Mouse (Mus musculus): ENCODE measurements at regions not wholly inside any gene's neighbourhood (a gene's known extent, or its start where the extent isn't known, plus 50 kb on each side); places are given as distances from the start of the nearest gene placed in this dataset.

GRCm38 (mm10) chr2:17290709-17291108 is 440.6 kb downstream of the Nebl start:
- H3K4me2 ChIP-seq: no peak overlapping the region
- no peaks in the 10 kb centered on the region for H3K4me1 ChIP-seq

GRCm38 (mm10) chr2:17287598-17287997 is 443.7 kb downstream of the Nebl start:
- H3K4me3 ChIP-seq: no peak overlapping the region
- no peaks in the 10 kb centered on the region for H3K36me3 ChIP-seq (replicated peaks)
- WGBS: 90% methylated on average over 1 of the region's 1 CpGs
- ATAC-seq (replicated peaks): no peak
- H3K27me3 ChIP-seq (replicated peaks): no peaks in the 10 kb centered on the region
- no peaks in the 10 kb centered on the region for H3K9me3 ChIP-seq
- H3K4me1 ChIP-seq: no peaks in the 10 kb centered on the region
- H3K4me2 ChIP-seq: no peak overlapping the region
- H3K9ac ChIP-seq: no peak overlapping the region
- no peak overlapping the region for H3K27ac ChIP-seq

More at GRCm38 (mm10) chr2:17290709-17291108, 440.6 kb downstream of the Nebl start:
- Histone ChIP-seq H3K36me3 (replicated peaks) (no peaks in the 10 kb centered on the region), H3K27me3 (replicated peaks) (no peaks in the 10 kb centered on the region), H3K4me3 (no peak overlapping the region), H3K27ac (no peak overlapping the region), H3K9me3 (no peaks in the 10 kb centered on the region), H3K9ac (no peak overlapping the region)
- no peak for ATAC-seq (replicated peaks)

- Histone ChIP-seq H3K4me3 (no peak overlapping the region), H3K4me1 (no peaks in the 10 kb centered on the region), H3K36me3 (replicated peaks) (no peaks in the 10 kb centered on the region), H3K27ac (no peak overlapping the region), H3K9ac (no peak overlapping the region), H3K9me3 (no peaks in the 10 kb centered on the region), H3K4me2 (no peak overlapping the region), H3K27me3 (replicated peaks) (no peaks in the 10 kb centered on the region)
- 54% methylated on average over 2 of the region's 2 CpGs for WGBS
- no peak for ATAC-seq (replicated peaks)
These were observed 481.3 kb downstream of the Nebl start for GRCm38 (mm10) chr2:17249960-17250359.

GRCm38 (mm10) chr2:17245821-17246220 is 485.4 kb downstream of the Nebl start:
- Histone ChIP-seq H3K4me1 (no peaks in the 10 kb centered on the region), H3K36me3 (replicated peaks) (no peaks in the 10 kb centered on the region), H3K9ac (no peak overlapping the region), H3K27ac (no peak overlapping the region), H3K27me3 (replicated peaks) (no peaks in the 10 kb centered on the region), H3K9me3 (no peaks in the 10 kb centered on the region), H3K4me2 (no peak overlapping the region), H3K4me3 (no peak overlapping the region)
- whole genome bisulfite sequencing: 67% methylated on average over 2 of the region's 2 CpGs
- no peak for ATAC-seq (replicated peaks)

GRCm38 (mm10) chr2:17215607-17216006 is 515.7 kb downstream of the Nebl start:
- Histone ChIP-seq H3K36me3 (replicated peaks) (no peaks in the 10 kb centered on the region), H3K27ac (no peak overlapping the region), H3K27me3 (replicated peaks) (no peaks in the 10 kb centered on the region), H3K9me3 (no peaks in the 10 kb centered on the region), H3K4me1 (no peaks in the 10 kb centered on the region), H3K9ac (no peak overlapping the region), H3K4me3 (no peak overlapping the region), H3K4me2 (no peak overlapping the region)
- 73% methylated on average over 1 of the region's 1 CpGs for WGBS
- ATAC-seq (replicated peaks): no peak

- ATAC-seq (replicated peaks): no peak
These were observed 516.4 kb downstream of the Nebl start for GRCm38 (mm10) chr2:17214881-17215280.

GRCm38 (mm10) chr2:17212566-17212965 is 518.7 kb downstream of the Nebl start:
- no peaks in the 10 kb centered on the region for H3K9me3 ChIP-seq
- 89% methylated on average over 4 of the region's 4 CpGs for WGBS
- no peaks in the 10 kb centered on the region for H3K27me3 ChIP-seq (replicated peaks)
- ATAC-seq (replicated peaks): no peak
- no peaks in the 10 kb centered on the region for H3K4me1 ChIP-seq
- no peaks in the 10 kb centered on the region for H3K36me3 ChIP-seq (replicated peaks)
- H3K27ac ChIP-seq: no peak overlapping the region
- H3K4me2 ChIP-seq: no peak overlapping the region
- H3K9ac ChIP-seq: no peak overlapping the region
- H3K4me3 ChIP-seq: no peak overlapping the region

More at GRCm38 (mm10) chr2:17214881-17215280, 516.4 kb downstream of the Nebl start:
- no peaks in the 10 kb centered on the region for H3K9me3 ChIP-seq
- H3K27me3 ChIP-seq (replicated peaks): no peaks in the 10 kb centered on the region
- no peak overlapping the region for H3K4me2 ChIP-seq
- no peak overlapping the region for H3K27ac ChIP-seq
- no peaks in the 10 kb centered on the region for H3K4me1 ChIP-seq
- no peaks in the 10 kb centered on the region for H3K36me3 ChIP-seq (replicated peaks)
- 70% methylated on average over 3 of the region's 3 CpGs for WGBS
- no peak overlapping the region for H3K9ac ChIP-seq
- no peak overlapping the region for H3K4me3 ChIP-seq

GRCm38 (mm10) chr2:17211105-17211504 is 520.2 kb downstream of the Nebl start:
- no peaks in the 10 kb centered on the region for H3K4me1 ChIP-seq
- H3K27ac ChIP-seq: no peak overlapping the region
- no peak for ATAC-seq (replicated peaks)
- H3K4me3 ChIP-seq: no peak overlapping the region
- H3K9me3 ChIP-seq: no peaks in the 10 kb centered on the region
- H3K9ac ChIP-seq: no peak overlapping the region
- H3K4me2 ChIP-seq: no peak overlapping the region
- H3K27me3 ChIP-seq (replicated peaks): no peaks in the 10 kb centered on the region
- H3K36me3 ChIP-seq (replicated peaks): no peaks in the 10 kb centered on the region

GRCm38 (mm10) chr2:17193611-17194010 is 537.7 kb downstream of the Nebl start:
- no peak overlapping the region for H3K27ac ChIP-seq
- WGBS: 67% methylated on average over 3 of the region's 3 CpGs
- ATAC-seq (replicated peaks): no peak
- no peaks in the 10 kb centered on the region for H3K27me3 ChIP-seq (replicated peaks)
- no peak overlapping the region for H3K4me2 ChIP-seq
- H3K9ac ChIP-seq: no peak overlapping the region
- no peaks in the 10 kb centered on the region for H3K4me1 ChIP-seq
- no peaks in the 10 kb centered on the region for H3K36me3 ChIP-seq (replicated peaks)
- no peaks in the 10 kb centered on the region for H3K9me3 ChIP-seq
- no peak overlapping the region for H3K4me3 ChIP-seq

GRCm38 (mm10) chr2:17189169-17189568 is 542.1 kb downstream of the Nebl start:
- WGBS: 86% methylated on average over 4 of the region's 4 CpGs
- Histone ChIP-seq H3K4me3 (no peak overlapping the region), H3K9ac (no peak overlapping the region), H3K9me3 (no peaks in the 10 kb centered on the region), H3K27me3 (replicated peaks) (no peaks in the 10 kb centered on the region), H3K36me3 (replicated peaks) (no peaks in the 10 kb centered on the region), H3K4me1 (no peaks in the 10 kb centered on the region), H3K4me2 (no peak overlapping the region), H3K27ac (no peak overlapping the region)
- ATAC-seq (replicated peaks): no peak

- no peaks in the 10 kb centered on the region for H3K27me3 ChIP-seq (replicated peaks)
- no peak overlapping the region for H3K27ac ChIP-seq
- 72% methylated on average over 1 of the region's 1 CpGs for WGBS
- H3K9me3 ChIP-seq: no peaks in the 10 kb centered on the region
- H3K9ac ChIP-seq: no peak overlapping the region
- no peak overlapping the region for H3K4me3 ChIP-seq
- H3K4me2 ChIP-seq: no peak overlapping the region
- H3K4me1 ChIP-seq: no peaks in the 10 kb centered on the region
- no peaks in the 10 kb centered on the region for H3K36me3 ChIP-seq (replicated peaks)
- ATAC-seq (replicated peaks): no peak
These were observed 543.4 kb downstream of the Nebl start for GRCm38 (mm10) chr2:17187822-17188221.

GRCm38 (mm10) chr2:17183696-17184095 is 547.6 kb downstream of the Nebl start:
- Histone ChIP-seq H3K4me3 (no peak overlapping the region), H3K9ac (no peak overlapping the region), H3K9me3 (no peaks in the 10 kb centered on the region), H3K27ac (no peak overlapping the region), H3K4me2 (no peak overlapping the region), H3K4me1 (no peaks in the 10 kb centered on the region), H3K27me3 (replicated peaks) (no peaks in the 10 kb centered on the region), H3K36me3 (replicated peaks) (no peaks in the 10 kb centered on the region)
- no peak for ATAC-seq (replicated peaks)
- WGBS: 81% methylated on average over 2 of the region's 2 CpGs

GRCm38 (mm10) chr2:17181597-17181996 is 549.7 kb downstream of the Nebl start:
- Histone ChIP-seq H3K27ac (no peak overlapping the region), H3K9ac (no peak overlapping the region), H3K9me3 (no peaks in the 10 kb centered on the region), H3K4me1 (no peaks in the 10 kb centered on the region), H3K36me3 (replicated peaks) (no peaks in the 10 kb centered on the region), H3K4me2 (no peak overlapping the region), H3K27me3 (replicated peaks) (no peaks in the 10 kb centered on the region), H3K4me3 (no peak overlapping the region)
- 89% methylated on average over 2 of the region's 2 CpGs for WGBS
- ATAC-seq (replicated peaks): no peak

GRCm38 (mm10) chr2:17168896-17169295 is 562.4 kb downstream of the Nebl start:
- Histone ChIP-seq H3K27ac (no peak overlapping the region), H3K4me1 (no peaks in the 10 kb centered on the region), H3K36me3 (replicated peaks) (no peaks in the 10 kb centered on the region), H3K9me3 (no peaks in the 10 kb centered on the region), H3K4me3 (no peak overlapping the region), H3K27me3 (replicated peaks) (no peaks in the 10 kb centered on the region), H3K4me2 (no peak overlapping the region), H3K9ac (no peak overlapping the region)
- 92% methylated on average over 6 of the region's 6 CpGs for WGBS
- ATAC-seq (replicated peaks): no peak
